Mouse (Mus musculus): ENCODE measurements around the gene Serpinb2.
A peak's percentile ranks its signal among the peaks of the same experiment; 100 is the strongest.

Gene Serpinb2

GRCm38 (mm10) chr1:107511252-107511651 lies at the start of gene Serpinb2:
Gene Serpinb2 (plus strand): TSS chr1:107511423.
- DNase-seq (ENCODE audit: low spot score in 2 of 2), result no peak

GRCm38 (mm10) chr1:107479909-107480308 lies 31.3 kb upstream of the Serpinb2 start:
- no peak for DNase-seq (ENCODE audit: low spot score in 2 of 2)

- DNase-seq (ENCODE audit: low spot score in 2 of 2), result peak; percentile 80 to 88
Measured at GRCm38 (mm10) chr1:107481452-107481851, 29.8 kb upstream of the Serpinb2 start.

- DNase-seq (ENCODE audit: low spot score in 2 of 2), result no peak
Measured at GRCm38 (mm10) chr1:107489577-107489976, 21.6 kb upstream of the Serpinb2 start.

- DNase-seq (ENCODE audit: low spot score in 2 of 2), result no peak
Measured at GRCm38 (mm10) chr1:107496789-107497188, 14.4 kb upstream of the Serpinb2 start.

GRCm38 (mm10) chr1:107502025-107502424 lies 9.2 kb upstream of the Serpinb2 start:
- DNase-seq (ENCODE audit: low spot score in 2 of 2), result no peak

GRCm38 (mm10) chr1:107503294-107503693 lies 7.9 kb upstream of the Serpinb2 start:
- DNase-seq (ENCODE audit: low spot score in 2 of 2), result no peak

GRCm38 (mm10) chr1:107505898-107506562 lies 5.2 kb upstream of the Serpinb2 start:
- DNase-seq (ENCODE audit: low spot score in 2 of 2), result no peak

- no peak for DNase-seq (ENCODE audit: low spot score in 2 of 2)
Measured at GRCm38 (mm10) chr1:107512194-107513138, 1.2 kb downstream of the Serpinb2 start.

GRCm38 (mm10) chr1:107513530-107513929 lies 2.3 kb downstream of the Serpinb2 start:
- DNase-seq (ENCODE audit: low spot score in 2 of 2), result no peak

- DNase-seq (ENCODE audit: low spot score in 2 of 2), result no peak
Measured at GRCm38 (mm10) chr1:107515839-107516498, 4.7 kb downstream of the Serpinb2 start.

GRCm38 (mm10) chr1:107525592-107525991 lies 14.4 kb downstream of the Serpinb2 start:
- DNase-seq (ENCODE audit: low spot score in 2 of 2), result no peak

- DNase-seq (ENCODE audit: low spot score in 2 of 2), result no peak
Measured at GRCm38 (mm10) chr1:107528325-107529078, 17.3 kb downstream of the Serpinb2 start.

GRCm38 (mm10) chr1:107529365-107530052 lies 18.3 kb downstream of the Serpinb2 start:
- no peak for DNase-seq (ENCODE audit: low spot score in 2 of 2)

GRCm38 (mm10) chr1:107533736-107534135 lies 22.5 kb downstream of the Serpinb2 start:
- no peak for DNase-seq (ENCODE audit: low spot score in 2 of 2)

GRCm38 (mm10) chr1:107537435-107537834 lies 26.2 kb downstream of the Serpinb2 start:
- no peak for DNase-seq (ENCODE audit: low spot score in 2 of 2)

- DNase-seq (ENCODE audit: low spot score in 2 of 2), result no peak
Measured at GRCm38 (mm10) chr1:107559494-107559893, 48.3 kb downstream of the Serpinb2 start.

GRCm38 (mm10) chr1:107562110-107562509 lies 50.9 kb downstream of the Serpinb2 start:
- peak in 1 of 2 experiments; percentile 18 for DNase-seq (ENCODE audit: low spot score in 2 of 2)

- DNase-seq (ENCODE audit: low spot score in 2 of 2), result no peak
Measured at GRCm38 (mm10) chr1:107565644-107566043, 54.4 kb downstream of the Serpinb2 start.

GRCm38 (mm10) chr1:107576094-107576493 lies 64.9 kb downstream of the Serpinb2 start:
- no peak for DNase-seq (ENCODE audit: low spot score in 2 of 2)

GRCm38 (mm10) chr1:107577514-107577913 lies 66.3 kb downstream of the Serpinb2 start:
- DNase-seq (ENCODE audit: low spot score in 2 of 2), result no peak

Measured in frontal cortex, postnatal 25 days (tissue).